Mouse (Mus musculus) urinary bladder, adult 18-20 months (tissue): ENCODE measurements around the gene Aldh1a1.
"Not testable (repeated sequence)": the region's sequence is repeated elsewhere in the genome, so short reads cannot be mapped to it uniquely, and the experiment has no call there.

Experiments used
- DNase-seq, 2 experiments: peaks; one replicate each; pipeline ENCODE4 v3.0.0; 2022; ENCODE audit warnings: low spot score in 2 of 2, mixed read lengths in 2 of 2

Gene Aldh1a1

GRCm38 (mm10) chr19:20555365-20555764 is 62.9 kb downstream of the Aldh1a1 start:
- DNase-seq = no peak

- DNase-seq = no peak
Measured at GRCm38 (mm10) chr19:20557211-20557610, 64.7 kb downstream of the Aldh1a1 start.

GRCm38 (mm10) chr19:20558069-20558468 is 65.6 kb downstream of the Aldh1a1 start:
- DNase-seq = no peak

GRCm38 (mm10) chr19:20558544-20558943 is 66.0 kb downstream of the Aldh1a1 start:
- DNase-seq = no peak

- no peak for DNase-seq
Measured at GRCm38 (mm10) chr19:20558952-20559351, 66.4 kb downstream of the Aldh1a1 start.

GRCm38 (mm10) chr19:20559952-20560351 is 67.4 kb downstream of the Aldh1a1 start:
- DNase-seq = no peak

- no peak for DNase-seq
Measured at GRCm38 (mm10) chr19:20562396-20562795, 69.9 kb downstream of the Aldh1a1 start.

GRCm38 (mm10) chr19:20566294-20566693 is 73.8 kb downstream of the Aldh1a1 start:
- DNase-seq = no peak

GRCm38 (mm10) chr19:20567039-20567438 is 74.5 kb downstream of the Aldh1a1 start:
- DNase-seq = no peak

GRCm38 (mm10) chr19:20576984-20577383 is 84.5 kb downstream of the Aldh1a1 start:
- DNase-seq = no peak

GRCm38 (mm10) chr19:20577429-20577828 is 84.9 kb downstream of the Aldh1a1 start:
- no peak for DNase-seq

- no peak for DNase-seq
Measured at GRCm38 (mm10) chr19:20599951-20600350, 107.4 kb downstream of the Aldh1a1 start.

- DNase-seq = peak; percentile 27 to 39
Measured at GRCm38 (mm10) chr19:20601739-20602138, 109.2 kb downstream of the Aldh1a1 start.

- DNase-seq = no peak
Measured at GRCm38 (mm10) chr19:20603212-20603611, 110.7 kb downstream of the Aldh1a1 start.

- no peak for DNase-seq
Measured at GRCm38 (mm10) chr19:20603866-20604265, 111.4 kb downstream of the Aldh1a1 start.

GRCm38 (mm10) chr19:20614252-20614930 is 121.9 kb downstream of the Aldh1a1 start:
- no peak for DNase-seq

- DNase-seq = no peak
Measured at GRCm38 (mm10) chr19:20622434-20622833, 129.9 kb downstream of the Aldh1a1 start.

GRCm38 (mm10) chr19:20623416-20623815 is 130.9 kb downstream of the Aldh1a1 start:
- no peak for DNase-seq

- DNase-seq = no peak
Measured at GRCm38 (mm10) chr19:20631020-20631419, 138.5 kb downstream of the Aldh1a1 start.

- DNase-seq = no peak
Measured at GRCm38 (mm10) chr19:20633876-20634691, 141.6 kb downstream of the Aldh1a1 start.

GRCm38 (mm10) chr19:20644346-20644745 is 151.8 kb downstream of the Aldh1a1 start:
- no peak for DNase-seq

- DNase-seq = not testable (repeated sequence)
Measured at GRCm38 (mm10) chr19:20647496-20647895, 155.0 kb downstream of the Aldh1a1 start.

GRCm38 (mm10) chr19:20650008-20650407 is 157.5 kb downstream of the Aldh1a1 start:
- DNase-seq = no peak
